Mouse (Mus musculus): ENCODE measurements around the gene Taf12.

- TF ChIP-seq CTCF (IDR thresholded peaks at IDR 0.05; ENCODE audit: extremely low read depth, insufficient read depth, insufficient read length, insufficient replicate concordance) = no peak
- no peak for TF ChIP-seq POLR2A (IDR thresholded peaks at IDR 0.05; ENCODE audit: low read depth, low read length)
Observed at GRCm38 (mm10) chr4:132331960-132332359, 57.8 kb downstream of the Taf12 start.
